ENCODE assay signal across 8 mouse cellular contexts in genomic region chr4:47437365-47438340, GRCm38 (mm10). TPM values are rescaled to one million over a fixed set of nuclear protein-coding genes. Genes with fewer than 3 reads are reported as not detected.
DNase-seq lines count a peak whose midpoint lies in the region; ATAC-seq lines count a peak whose summit lies in the region.

No protein-coding gene starts in this region.

- peak; percentile 86 to 95 for DNase-seq in adrenal gland, adult (ENCODE audit: inconsistent age in 2 of 2, low spot score in 1 of 2)
- DNase-seq in embryo, embryonic 10 days (ENCODE audit: low spot score), result peak; percentile 97
- peak; percentile 82 for DNase-seq in gastrocnemius, postnatal 10 days
- peak; percentile 87 for DNase-seq in induced T-regulatory cell, adult 2 months (ENCODE audit: low read depth)
- DNase-seq in left cerebral cortex, adult 8-10 months (ENCODE audit: low spot score in 2 of 2), result peak; percentile 73 to 88
- peak; percentile 92 to 94 for DNase-seq in right cerebral cortex, adult 2 months (ENCODE audit: low spot score in 2 of 2)
- DNase-seq in urinary bladder, postnatal 10 days (ENCODE audit: low spot score), result peak; percentile 67

- ATAC-seq in megakaryocyte, adult 5-6 weeks (ENCODE audit: poor library complexity, severe bottlenecking), result peak; percentile 98

RNA-seq across cellular contexts. Expression of gene Alg2, which starts 36.5 kb away (rescaled TPM):
- 10 to 100 TPM; 17.2 to 20.1 TPM for total RNA-seq in gastrocnemius, postnatal 10 days (2021)
- total RNA-seq in left cerebral cortex, adult 8-10 months (2022), result 100 to 1,000 TPM; 112 to 118 (median 114) TPM
- total RNA-seq in megakaryocyte, adult 5-6 weeks (2015), result 11.5 and 19.1 TPM in 2 replicates
- 7.9 and 10.8 TPM in 2 replicates for total RNA-seq in megakaryocyte, adult 5-6 weeks (2017)

RNA-seq across cellular contexts. Expression of gene Sec61b, which starts 36.8 kb away (rescaled TPM):
- 10 to 100 TPM; 56.2 to 57.2 TPM for total RNA-seq in gastrocnemius, postnatal 10 days (2021)
- total RNA-seq in left cerebral cortex, adult 8-10 months (2022), result 10 to 100 TPM; 40.2 to 48.5 (median 41.3) TPM
- 382 and 449 TPM in 2 replicates for total RNA-seq in megakaryocyte, adult 5-6 weeks (2015)
- 285 and 302 TPM in 2 replicates for total RNA-seq in megakaryocyte, adult 5-6 weeks (2017)

Comparison
In these comparisons a context has a peak if more than half of its experiments do, and no peak if none do; other contexts are left out.
1. Peak in every context shown above with its lines: DNase-seq and ATAC-seq.
2. RNA of gene Alg2, which starts 36.5 kb away (total RNA-seq): 112 to 118 TPM in left cerebral cortex, adult 8-10 months; 17.2 to 20.1 TPM in gastrocnemius, postnatal 10 days and 7.9 to 19.1 TPM in megakaryocyte, adult 5-6 weeks; every median in the first group is over 4 times any median in the second.
3. RNA of gene Sec61b, which starts 36.8 kb away (total RNA-seq): 285 to 449 TPM in megakaryocyte, adult 5-6 weeks; 56.2 to 57.2 TPM in gastrocnemius, postnatal 10 days and 40.2 to 48.5 TPM in left cerebral cortex, adult 8-10 months; every median in the first group is over 4 times any median in the second.